Mouse (Mus musculus) liver, embryonic 14.5 days (tissue): ENCODE measurements around the gene Scn7a.

ENCODE experiments used
- CTCF ChIP-seq: IDR thresholded peaks from 2 replicates; pipeline ENCODE4 v1.5.1; 2016; ENCODE audit warnings: antibody characterized with exemption, low read depth, control low read depth
- EP300 ChIP-seq: IDR thresholded peaks from 2 replicates; pipeline ENCODE4 v1.6.1; 2016; ENCODE audit warnings: antibody characterized with exemption, low read depth

GRCm38 (mm10) chr2:66765170-66765569, 19.5 kb downstream of the Scn7a start:
- TF ChIP-seq CTCF (no peak), EP300 (no peak)
